Mouse (Mus musculus): ENCODE results near the gene Itga6. TPM values are rescaled to one million over a fixed set of nuclear protein-coding genes. Genes with fewer than 3 reads are reported as not detected.
"Not testable (repeated sequence)": the region's sequence is repeated elsewhere in the genome, so short reads cannot be mapped to it uniquely, and the experiment has no call there.

Itga6 gene
- polyA plus RNA-seq, 1 experiment from 2014 or later, result 93.7 TPM

DNA sequence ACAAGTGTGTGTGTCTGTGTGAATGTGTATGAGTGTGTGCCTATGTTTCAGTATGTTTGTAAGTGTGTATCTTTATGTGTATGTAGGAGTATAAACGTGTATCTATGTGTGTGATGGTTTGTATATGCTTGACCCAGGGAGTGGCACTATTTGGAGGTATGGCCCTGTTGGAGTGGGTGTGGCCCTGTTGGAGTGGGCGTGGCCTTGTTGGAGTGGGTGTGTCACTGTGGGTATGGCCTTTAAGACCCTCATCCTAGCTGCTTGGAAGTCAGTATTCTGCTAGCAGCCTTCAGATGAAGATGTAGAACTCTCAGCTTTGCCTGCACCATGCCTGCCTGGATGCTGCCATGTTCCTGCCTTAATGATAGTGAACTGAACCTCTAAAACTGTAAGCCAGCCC, 24.9 kb upstream of the Itga6 start:
- not testable (repeated sequence) for H3K27me3 ChIP-seq (ENCODE audit: insufficient read depth, poor library complexity, severe bottlenecking); DNase-seq (ENCODE audit: low spot score); H3K9me3 ChIP-seq; H3K36me3 ChIP-seq; H3K4me3 ChIP-seq; H3K27ac ChIP-seq
- peaks cover 42% of the 10 kb centered on the region for H3K4me1 ChIP-seq
- WGBS, result 64% methylated on average over 2 of the region's 2 CpGs

DNA sequence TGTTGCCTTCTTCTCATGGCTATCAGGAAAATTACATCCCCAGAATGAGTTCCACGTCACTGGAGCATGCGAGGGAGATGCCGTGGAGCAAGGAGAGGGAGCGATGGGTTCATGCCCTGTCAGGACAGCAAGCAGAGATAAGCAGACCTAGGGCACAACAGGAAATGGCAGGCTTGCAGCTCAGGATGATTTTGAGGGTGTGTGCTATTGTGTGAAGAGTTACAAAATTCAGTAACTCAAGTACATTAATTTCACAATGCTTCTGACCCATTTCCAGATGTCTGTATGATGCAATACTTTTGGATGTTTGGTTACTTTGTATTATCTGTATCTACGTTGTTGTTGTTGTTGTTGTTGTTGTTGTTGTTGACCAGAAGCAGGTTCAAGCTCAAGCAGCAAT, 22.5 kb upstream of the Itga6 start:
- 47% methylated on average over 5 of the region's 5 CpGs for WGBS

DNA sequence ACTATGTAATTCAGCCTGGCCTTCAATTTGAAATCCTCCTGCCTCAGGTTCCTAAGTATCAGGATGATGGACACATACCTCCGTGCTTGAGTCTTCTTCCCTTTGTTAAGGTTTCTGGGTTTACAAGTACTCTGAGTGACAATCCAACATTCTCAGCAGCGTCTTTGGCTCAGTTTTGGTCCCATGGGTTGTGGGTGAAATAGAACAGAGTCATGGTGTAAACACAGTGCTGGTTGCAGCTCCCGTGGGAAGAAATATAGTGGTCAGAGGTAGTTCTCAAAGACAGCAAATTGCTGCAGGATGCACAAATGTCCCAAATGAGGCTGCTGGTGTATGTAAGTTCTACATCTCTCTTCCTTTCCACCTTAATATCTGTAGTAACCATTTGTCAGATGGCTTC, 21.8 kb upstream of the Itga6 start:
- Histone ChIP-seq H3K9me3 (no peaks in the 10 kb centered on the region), H3K4me1 (peaks cover 66% of the 10 kb centered on the region), H3K27me3 (ENCODE audit: insufficient read depth, poor library complexity, severe bottlenecking) (no peaks in the 10 kb centered on the region), H3K27ac (no peak overlapping the region), H3K36me3 (no peaks in the 10 kb centered on the region), H3K4me3 (no peak overlapping the region)
- no peak for DNase-seq (ENCODE audit: low spot score)
- WGBS, result 71% methylated on average over 3 of the region's 3 CpGs

More for the DNA sequence above, 22.5 kb upstream of the Itga6 start:
- Histone ChIP-seq H3K27me3 (ENCODE audit: insufficient read depth, poor library complexity, severe bottlenecking) (no peaks in the 10 kb centered on the region), H3K36me3 (no peaks in the 10 kb centered on the region), H3K27ac (no peak overlapping the region; the same call in 1 of the 2 replicates), H3K9me3 (no peaks in the 10 kb centered on the region), H3K4me1 (peaks cover 61% of the 10 kb centered on the region), H3K4me3 (no peak overlapping the region)
- DNase-seq (ENCODE audit: low spot score), result no peak

DNA sequence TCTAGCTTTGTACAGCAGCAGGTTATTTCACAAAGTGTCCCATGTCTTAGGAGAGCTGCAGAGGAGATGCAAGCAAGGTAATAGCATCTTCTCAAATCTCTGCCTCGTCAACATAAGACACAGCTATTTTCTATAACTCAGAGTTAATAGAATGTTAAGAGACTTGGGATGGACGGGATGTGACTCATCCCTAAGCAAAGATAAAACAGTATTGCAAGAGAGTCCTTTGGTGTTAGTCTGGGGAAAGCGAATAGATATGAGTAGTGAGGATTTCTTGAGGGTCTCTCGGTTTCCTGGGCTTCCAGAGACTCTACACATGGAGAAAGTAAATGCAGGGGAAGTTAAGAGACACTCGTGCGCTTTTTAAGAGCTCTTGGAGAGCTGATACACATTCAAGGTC, 21.4 kb upstream of the Itga6 start:
- Histone ChIP-seq H3K27me3 (ENCODE audit: insufficient read depth, poor library complexity, severe bottlenecking) (no peaks in the 10 kb centered on the region), H3K4me1 (peaks cover 66% of the 10 kb centered on the region), H3K27ac (peak overlapping the region; percentile 48; the same call in 1 of the 2 replicates), H3K9me3 (no peaks in the 10 kb centered on the region), H3K36me3 (no peaks in the 10 kb centered on the region), H3K4me3 (no peak overlapping the region)
- WGBS, result 23% methylated on average over 6 of the region's 6 CpGs
- no peak for DNase-seq (ENCODE audit: low spot score)

DNA sequence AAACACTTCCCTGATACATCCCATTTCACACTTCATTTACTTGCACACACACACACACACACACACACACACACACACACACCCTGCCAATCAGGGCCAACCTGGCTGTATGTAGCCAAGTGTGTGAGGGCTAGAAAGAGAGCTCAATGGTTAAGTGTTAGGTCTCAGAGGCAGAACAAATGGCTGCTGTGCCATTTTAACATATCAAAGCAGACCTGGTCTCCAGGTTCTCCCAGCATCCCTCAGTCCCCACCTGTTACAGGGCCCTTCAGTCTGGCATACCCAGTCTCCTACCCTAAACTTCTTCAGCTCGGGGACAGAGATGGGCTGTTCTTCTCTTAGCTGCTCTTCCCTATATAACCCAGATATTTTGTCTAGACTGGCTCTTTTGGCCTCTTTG, 20.0 kb upstream of the Itga6 start:
- Histone ChIP-seq H3K36me3 (no peaks in the 10 kb centered on the region), H3K9me3 (no peaks in the 10 kb centered on the region), H3K4me1 (peaks cover 72% of the 10 kb centered on the region), H3K27ac (peak overlapping the region; percentile 48), H3K4me3 (no peak overlapping the region), H3K27me3 (ENCODE audit: insufficient read depth, poor library complexity, severe bottlenecking) (no peaks in the 10 kb centered on the region)
- no peak for DNase-seq (ENCODE audit: low spot score)
- 43% methylated on average over 1 of the region's 1 CpGs for WGBS

DNA sequence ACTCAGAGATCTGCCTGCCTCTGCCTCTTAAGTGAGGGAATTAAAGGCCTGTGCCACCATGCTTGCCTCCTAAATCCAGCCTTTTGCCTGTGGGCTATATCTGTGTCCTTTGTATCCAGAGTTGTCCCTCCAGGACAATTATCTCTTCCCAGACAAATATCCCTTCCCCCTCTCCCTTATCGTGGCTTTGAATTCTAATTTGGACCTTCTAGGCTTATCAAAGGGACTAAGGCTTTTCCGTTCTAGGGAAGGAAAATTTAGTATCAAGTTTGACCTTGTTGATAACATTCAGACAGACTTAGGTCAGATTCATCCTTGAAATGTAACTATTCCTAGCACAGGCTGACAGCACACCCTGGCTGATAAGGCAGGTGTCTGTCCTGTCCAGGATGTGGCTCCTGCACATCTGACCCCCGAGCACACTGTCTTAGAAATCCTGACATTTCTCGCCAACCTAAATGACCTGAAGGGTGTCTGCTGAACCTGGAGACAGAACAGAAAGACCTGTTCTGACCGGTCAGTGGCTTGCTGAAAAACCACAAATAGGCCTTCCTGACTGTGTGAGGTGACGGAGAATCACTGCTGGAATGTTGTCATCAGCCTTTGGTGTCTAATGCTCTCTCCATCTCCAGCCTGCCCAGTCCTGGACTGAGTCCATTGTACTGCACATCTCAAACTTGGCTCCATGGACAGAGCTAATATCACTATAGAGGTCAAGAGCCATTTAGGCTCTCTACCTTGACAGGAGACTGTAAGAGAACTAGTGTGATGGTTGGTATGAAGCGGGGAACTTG, 18.3 kb upstream of the Itga6 start:
- no peak overlapping the region for H3K4me3 ChIP-seq
- H3K36me3 ChIP-seq, result no peaks in the 10 kb centered on the region
- peak; percentile 89 for DNase-seq (ENCODE audit: low spot score)
- WGBS, result 28% methylated on average over 7 of the region's 7 CpGs
- peaks cover 83% of the 10 kb centered on the region for H3K4me1 ChIP-seq
- no peaks in the 10 kb centered on the region for H3K27me3 ChIP-seq (ENCODE audit: insufficient read depth, poor library complexity, severe bottlenecking)
- H3K9me3 ChIP-seq, result no peaks in the 10 kb centered on the region
- H3K27ac ChIP-seq, result peak overlapping the region; percentile 67

DNA sequence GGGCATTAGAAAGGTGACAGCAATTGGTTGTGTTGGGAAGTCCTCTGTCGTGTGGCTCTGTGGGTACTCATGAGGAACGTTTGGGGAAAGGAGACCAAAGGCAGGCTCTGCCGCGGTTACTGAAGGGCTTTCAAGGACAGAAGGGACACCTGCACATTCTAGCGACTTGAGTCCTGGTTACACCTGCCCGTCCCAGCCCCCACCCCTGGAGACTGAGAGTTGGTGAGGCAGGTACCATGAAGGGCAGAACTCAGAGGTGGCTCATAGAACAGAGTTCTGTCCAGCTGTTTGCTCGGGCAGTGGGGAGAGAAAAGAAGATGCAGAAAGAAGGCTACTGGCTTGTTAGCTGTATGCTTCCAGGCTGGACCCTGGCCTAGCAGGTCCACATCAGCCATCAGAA, 17.1 kb upstream of the Itga6 start:
- DNase-seq (ENCODE audit: low spot score), result no peak
- no peaks in the 10 kb centered on the region for H3K9me3 ChIP-seq
- H3K36me3 ChIP-seq, result no peaks in the 10 kb centered on the region
- 76% methylated on average over 7 of the region's 7 CpGs for WGBS
- peak overlapping the region; percentile 71 for H3K27ac ChIP-seq
- H3K4me3 ChIP-seq, result no peak overlapping the region
- H3K4me1 ChIP-seq, result peaks cover 74% of the 10 kb centered on the region
- H3K27me3 ChIP-seq (ENCODE audit: insufficient read depth, poor library complexity, severe bottlenecking), result no peaks in the 10 kb centered on the region

DNA sequence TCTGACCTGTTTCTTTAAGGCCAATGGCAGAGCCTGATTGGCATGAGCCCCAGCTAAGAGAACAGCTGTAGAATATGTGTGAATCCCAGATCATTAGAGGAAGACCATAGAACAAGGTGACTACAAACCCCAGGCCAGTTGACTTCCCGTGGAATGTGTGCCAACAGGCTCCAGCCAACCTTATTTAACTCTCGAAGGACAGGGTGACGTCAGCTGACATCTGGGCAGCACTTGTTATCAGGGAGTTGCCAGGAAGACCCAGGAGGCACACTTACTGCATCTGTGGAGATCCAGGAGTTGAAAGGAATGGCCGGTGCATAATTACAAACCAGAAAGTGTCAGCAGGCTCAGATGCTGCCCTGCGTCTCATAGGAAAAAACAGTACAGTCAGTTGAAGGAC, 16.6 kb upstream of the Itga6 start:
- Histone ChIP-seq H3K36me3 (no peaks in the 10 kb centered on the region), H3K4me3 (no peak overlapping the region), H3K9me3 (no peaks in the 10 kb centered on the region), H3K4me1 (peaks cover 71% of the 10 kb centered on the region), H3K27me3 (ENCODE audit: insufficient read depth, poor library complexity, severe bottlenecking) (no peaks in the 10 kb centered on the region), H3K27ac (peak overlapping the region; percentile 71)
- DNase-seq (ENCODE audit: low spot score), result no peak
- WGBS, result 14% methylated on average over 5 of the region's 5 CpGs

DNA sequence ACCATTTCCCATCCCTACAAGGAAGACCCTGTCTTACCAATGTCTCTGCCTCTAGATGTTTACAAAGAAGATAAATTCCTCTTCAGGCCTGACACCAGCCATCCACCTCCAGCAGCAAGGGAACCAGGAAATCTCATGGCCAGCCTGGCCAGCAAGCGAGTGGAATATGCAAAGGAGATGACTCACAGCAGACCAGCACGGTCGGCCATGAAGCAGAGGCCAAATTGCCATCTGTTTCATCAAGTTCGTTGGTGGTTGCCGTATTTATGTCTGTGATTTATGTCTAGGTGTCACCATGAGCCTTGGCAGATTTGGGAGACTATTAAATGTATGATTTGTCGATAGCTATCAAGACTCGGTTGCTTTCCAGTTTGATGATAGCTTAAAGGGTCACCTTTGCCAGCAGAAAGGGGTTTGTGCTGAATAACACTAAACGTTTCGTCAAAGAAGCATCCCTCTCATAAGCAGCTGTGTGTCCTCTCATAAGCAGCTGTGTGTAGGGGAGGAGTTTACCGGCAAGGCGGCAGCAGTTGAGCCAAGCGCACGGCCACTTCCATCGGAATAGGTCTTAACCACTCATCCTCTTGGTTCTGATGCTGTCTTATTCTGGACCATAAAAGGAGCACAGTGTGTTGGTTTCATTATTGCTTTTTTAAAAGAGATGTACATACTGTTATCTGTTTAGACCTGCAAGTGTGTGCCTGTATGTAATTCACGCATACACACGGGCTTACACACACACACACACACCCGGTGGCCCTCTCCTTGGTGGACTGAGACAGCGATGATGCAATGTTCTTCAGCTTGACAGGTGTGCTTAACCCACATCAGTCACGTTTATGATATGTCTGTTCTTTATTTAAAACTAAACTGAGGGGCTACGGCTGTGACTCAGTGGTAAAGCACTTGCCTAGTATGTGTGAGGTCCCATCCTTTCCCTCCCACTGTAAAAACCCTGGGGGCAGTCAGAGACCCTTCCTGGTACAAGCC, 14.5 kb upstream of the Itga6 start:
- H3K27ac ChIP-seq, result peak overlapping the region; percentile 7; the same call in 1 of the 2 replicates
- no peaks in the 10 kb centered on the region for H3K36me3 ChIP-seq
- H3K4me3 ChIP-seq, result no peak overlapping the region
- no peaks in the 10 kb centered on the region for H3K9me3 ChIP-seq
- H3K27me3 ChIP-seq (ENCODE audit: insufficient read depth, poor library complexity, severe bottlenecking), result no peaks in the 10 kb centered on the region
- WGBS, result 78% methylated on average over 20 of the region's 20 CpGs
- no peak for DNase-seq (ENCODE audit: low spot score)
- peaks cover 53% of the 10 kb centered on the region for H3K4me1 ChIP-seq

DNA sequence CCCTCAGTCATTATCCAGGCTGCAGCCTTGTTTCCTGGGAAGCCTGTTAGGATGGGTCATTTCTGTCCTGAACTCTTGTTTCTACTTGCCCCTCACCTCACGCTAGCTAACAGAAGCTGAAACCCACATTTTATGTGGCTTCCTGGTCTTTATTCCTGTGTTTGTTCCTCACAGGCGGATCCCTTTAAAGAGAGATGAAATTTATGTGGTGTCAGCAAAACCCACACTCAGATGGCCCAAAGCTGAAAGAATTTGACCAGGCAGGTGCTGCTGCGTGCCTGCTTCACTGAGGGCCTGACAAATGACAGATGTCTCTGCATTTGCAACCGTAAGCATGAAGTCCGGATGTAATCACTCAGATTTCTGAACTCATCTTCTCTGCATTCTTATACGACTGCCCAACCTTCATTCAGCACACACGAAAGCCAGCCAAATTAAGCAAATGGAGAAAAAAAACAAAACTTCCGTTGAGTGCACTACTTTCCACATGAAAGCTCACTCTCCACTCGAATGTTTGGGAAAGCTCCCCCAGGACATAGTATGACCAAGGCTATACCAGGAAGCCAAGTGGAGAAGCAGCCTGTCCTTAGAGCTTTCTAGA, 10.5 kb upstream of the Itga6 start:
- DNase-seq (ENCODE audit: low spot score), result no peak
- H3K27ac ChIP-seq, result no peak overlapping the region
- WGBS, result 76% methylated on average over 9 of the region's 9 CpGs
- peaks cover 26% of the 10 kb centered on the region for H3K4me1 ChIP-seq
- no peaks in the 10 kb centered on the region for H3K36me3 ChIP-seq
- H3K4me3 ChIP-seq, result no peak overlapping the region
- no peaks in the 10 kb centered on the region for H3K9me3 ChIP-seq
- no peaks in the 10 kb centered on the region for H3K27me3 ChIP-seq (ENCODE audit: insufficient read depth, poor library complexity, severe bottlenecking)

DNA sequence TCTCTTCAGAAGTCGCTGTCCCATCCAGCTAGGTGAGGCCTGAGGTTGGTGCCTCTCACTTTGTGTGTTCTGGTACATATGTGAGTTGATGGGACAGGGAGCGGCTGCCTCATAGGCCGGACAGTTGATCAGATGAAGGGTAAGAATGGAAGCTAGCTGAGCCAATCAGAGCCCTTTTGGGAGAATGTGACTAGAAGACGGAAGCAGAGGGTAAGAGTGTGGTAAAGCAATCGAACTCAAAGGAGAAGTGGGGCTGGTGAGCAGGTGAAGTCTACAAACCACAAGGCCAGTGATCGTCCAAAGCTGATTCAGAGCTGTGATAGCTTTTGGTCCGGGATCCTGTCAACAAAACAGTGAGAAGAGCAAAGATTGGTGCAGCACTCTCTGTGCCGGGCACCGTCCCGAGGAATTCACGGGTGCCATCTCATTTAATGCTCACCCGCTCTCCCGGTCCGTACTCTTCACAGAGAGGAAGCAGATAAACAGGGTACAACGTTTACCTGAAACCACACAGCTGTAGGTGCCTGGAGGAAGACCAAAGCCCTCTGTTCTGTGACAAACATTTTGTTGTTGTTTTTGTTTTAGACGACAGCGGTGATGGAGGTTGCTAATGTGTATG, 9.8 kb upstream of the Itga6 start:
- H3K9me3 ChIP-seq, result no peaks in the 10 kb centered on the region

DNA sequence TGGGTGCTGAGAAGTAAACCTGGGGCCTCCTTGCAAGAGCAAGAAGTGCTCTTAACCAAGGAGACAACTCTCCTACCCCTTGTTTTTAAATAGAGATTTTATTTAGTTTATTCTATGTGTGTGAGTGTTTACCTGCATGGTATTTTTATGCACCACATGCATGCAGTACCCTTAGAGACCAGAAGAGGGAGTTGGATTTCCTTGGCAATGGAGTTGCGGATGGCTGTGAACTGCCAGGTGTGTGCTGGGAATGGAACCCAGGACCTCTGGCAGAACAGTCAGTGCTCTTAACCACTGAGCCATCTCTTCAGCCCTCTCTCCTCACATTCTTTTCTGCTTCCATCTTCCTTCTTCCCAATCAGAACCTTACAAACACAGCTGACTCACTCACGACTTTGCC, 9.2 kb upstream of the Itga6 start:
- no peak overlapping the region for H3K4me3 ChIP-seq
- 88% methylated on average over 2 of the region's 2 CpGs for WGBS
- no peak for DNase-seq (ENCODE audit: low spot score)

More for the DNA sequence above, 9.8 kb upstream of the Itga6 start:
- Histone ChIP-seq H3K4me1 (peaks cover 19% of the 10 kb centered on the region), H3K27me3 (ENCODE audit: insufficient read depth, poor library complexity, severe bottlenecking) (no peaks in the 10 kb centered on the region), H3K36me3 (no peaks in the 10 kb centered on the region), H3K27ac (0 out of 2 replicates have a peak overlapping the region, but pooled peaks have one; percentile 16), H3K4me3 (no peak overlapping the region)
- 88% methylated on average over 17 of the region's 17 CpGs for WGBS
- DNase-seq (ENCODE audit: low spot score), result no peak

More for the DNA sequence above, 9.2 kb upstream of the Itga6 start:
- Histone ChIP-seq H3K27ac (no peak overlapping the region), H3K4me1 (peaks cover 15% of the 10 kb centered on the region), H3K9me3 (no peaks in the 10 kb centered on the region), H3K27me3 (ENCODE audit: insufficient read depth, poor library complexity, severe bottlenecking) (no peaks in the 10 kb centered on the region), H3K36me3 (no peaks in the 10 kb centered on the region)

All from heart, embryonic 10.5 days (tissue).